Mouse (Mus musculus): ENCODE measurements around the gene Ccdc71. TPM values are rescaled to one million over a fixed set of nuclear protein-coding genes. Genes with fewer than 3 reads are reported as not detected.

Gene Ccdc71
- 26.7 to 37.4 TPM (median 30.9 TPM) in 4 replicates for total RNA-seq (2023; ENCODE audit: inconsistent age)

DNA sequence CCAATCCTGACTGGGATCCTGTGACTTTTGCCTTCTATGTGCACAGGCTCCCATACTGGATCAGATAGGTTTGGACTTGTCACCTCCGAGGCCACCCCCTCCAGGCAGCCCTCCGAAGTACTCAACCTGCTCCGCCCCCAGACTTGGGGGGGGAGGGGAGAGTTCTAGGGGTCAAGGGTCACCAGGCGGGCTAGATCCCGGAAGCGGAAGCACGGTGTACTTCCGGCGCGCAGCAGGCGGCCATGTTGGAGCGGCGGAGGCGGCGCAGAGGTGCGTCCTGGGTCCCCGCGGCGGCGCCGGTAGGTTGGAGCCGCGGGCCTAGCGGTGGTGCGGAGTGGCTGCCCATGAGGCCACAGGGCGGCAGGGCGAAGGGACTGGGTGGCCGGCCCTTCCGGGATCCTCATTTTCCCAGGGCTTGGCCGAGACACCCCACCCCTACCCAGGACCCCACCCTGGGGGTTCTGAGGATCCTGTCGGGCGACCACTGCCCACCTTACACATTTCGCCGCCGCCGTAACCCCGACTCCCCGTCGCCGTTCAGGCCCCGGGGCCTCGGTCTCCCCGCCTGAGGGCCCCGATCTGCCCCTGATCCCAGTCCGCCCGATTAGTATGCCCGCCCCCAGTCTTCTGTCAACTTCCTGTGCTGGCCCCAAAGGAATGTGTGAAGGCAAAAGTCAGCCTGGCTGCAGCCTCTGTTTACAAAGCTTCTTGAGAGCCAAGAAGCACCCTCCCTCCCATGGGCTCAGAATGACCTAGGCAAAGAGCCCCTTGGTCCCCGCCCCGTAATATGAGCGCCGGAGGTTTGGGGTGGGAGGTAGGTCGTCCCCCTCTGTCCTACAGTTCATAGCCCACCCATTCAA lies at the start of gene Ccdc71:
Gene Ccdc71, plus strand, starts transcription at position 209 of the 860 bp plus-strand sequence.

DNA sequence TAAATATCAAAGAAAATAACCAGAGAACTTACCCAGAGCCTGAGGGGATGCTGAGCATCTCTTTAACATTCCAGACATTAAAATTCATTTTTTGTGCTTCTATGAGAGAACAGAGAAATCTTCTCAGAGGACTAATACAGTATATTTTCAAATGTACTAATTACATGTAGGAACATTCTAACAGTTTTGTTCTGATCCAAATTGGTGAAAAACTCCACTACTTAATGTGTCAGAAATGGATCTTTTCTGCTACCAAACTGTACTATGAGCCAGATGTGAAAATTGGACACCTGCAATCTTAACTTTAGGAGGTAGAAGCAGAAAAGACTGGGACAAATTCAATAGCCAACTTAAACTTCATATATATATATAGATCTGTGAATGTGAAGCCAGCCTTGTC lies 31.9 kb upstream of the Ccdc71 start, which contains the start of gene Ccdc36:
Gene Ccdc36, minus strand, starts transcription at position 101 of the 400 bp plus-strand sequence.

DNA sequence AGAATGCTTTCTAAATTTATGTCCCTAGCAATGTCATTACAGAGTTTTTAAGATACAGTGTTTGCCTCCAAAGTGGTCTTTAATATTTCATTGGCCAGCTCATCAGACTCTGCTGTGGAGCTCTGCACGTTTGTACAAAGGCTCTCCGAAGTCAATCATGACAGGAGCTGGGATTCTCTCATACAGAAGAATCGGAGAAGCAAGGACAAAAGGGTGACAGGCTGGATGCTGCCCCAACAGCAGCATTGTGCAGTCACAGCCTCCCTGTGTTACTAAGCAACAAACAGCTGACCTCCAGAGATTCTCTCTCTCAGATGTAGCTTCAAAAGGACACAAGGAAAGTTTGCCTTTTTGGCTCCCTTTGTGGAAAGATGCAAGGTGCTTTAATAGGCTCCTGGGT lies 24.1 kb upstream of the Ccdc71 start, which contains the start of gene BC048562:
Gene BC048562, plus strand, starts transcription at position 301 of the 400 bp plus-strand sequence.

DNA sequence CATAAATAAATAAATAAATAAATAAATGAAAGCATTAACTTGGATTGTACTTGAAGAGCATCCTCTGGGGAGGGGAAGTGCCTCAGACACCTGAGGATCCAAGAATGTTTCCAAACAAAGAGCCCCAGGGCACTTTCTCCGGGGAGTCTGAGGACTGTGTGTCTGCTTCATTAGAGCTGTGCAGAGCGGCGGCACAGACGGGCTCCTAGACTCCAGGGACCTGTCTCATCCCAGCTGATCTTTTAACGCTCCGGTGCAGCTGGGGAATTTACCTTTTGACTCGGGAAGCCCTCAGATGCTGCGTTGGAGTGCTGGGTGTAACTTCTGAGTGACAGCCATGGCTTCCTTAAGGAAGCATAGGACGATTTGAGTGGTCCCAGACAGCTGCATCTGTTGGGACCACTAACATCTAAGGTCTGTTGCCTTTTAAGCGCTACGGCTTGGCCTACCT lies 879 bp downstream of the Ccdc71 start, which contains the start of gene Klhdc8b:
Gene Klhdc8b, minus strand, starts transcription at position 401 of the 451 bp plus-strand sequence.

DNA sequence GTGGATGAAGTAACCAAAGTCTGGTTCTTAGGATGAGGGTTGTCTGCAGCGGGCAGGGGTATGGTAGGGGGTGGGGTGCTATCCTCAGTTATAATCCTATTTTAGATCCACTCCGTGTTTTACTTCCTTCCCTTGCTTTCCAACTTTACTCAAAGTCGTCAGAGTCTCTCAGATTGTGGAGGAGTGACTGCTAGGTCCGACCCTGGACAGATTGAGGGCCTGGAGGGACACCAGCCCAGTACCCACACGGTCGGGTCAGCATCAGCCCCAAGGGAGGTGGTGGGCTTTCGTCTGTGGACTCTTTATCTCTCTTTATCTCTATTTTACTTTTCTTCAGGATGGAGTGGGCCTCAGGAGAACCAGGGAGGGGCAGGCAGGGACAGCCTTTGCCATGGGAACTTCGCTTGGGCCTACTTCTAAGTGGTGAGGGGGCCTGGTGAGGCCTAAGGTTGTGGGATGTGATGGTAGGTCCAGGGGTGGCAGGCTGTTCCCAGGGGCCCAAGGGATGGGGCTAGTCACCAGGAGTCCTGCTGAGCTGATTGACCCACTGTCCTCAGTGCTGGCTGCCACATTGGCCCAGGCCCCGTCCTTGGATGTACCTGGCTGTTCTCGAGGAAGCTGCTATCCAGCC lies 19.5 kb downstream of the Ccdc71 start, which contains the start of gene Lamb2:
Gene Lamb2, plus strand, starts transcription at position 16 of the 631 bp plus-strand sequence.

DNA sequence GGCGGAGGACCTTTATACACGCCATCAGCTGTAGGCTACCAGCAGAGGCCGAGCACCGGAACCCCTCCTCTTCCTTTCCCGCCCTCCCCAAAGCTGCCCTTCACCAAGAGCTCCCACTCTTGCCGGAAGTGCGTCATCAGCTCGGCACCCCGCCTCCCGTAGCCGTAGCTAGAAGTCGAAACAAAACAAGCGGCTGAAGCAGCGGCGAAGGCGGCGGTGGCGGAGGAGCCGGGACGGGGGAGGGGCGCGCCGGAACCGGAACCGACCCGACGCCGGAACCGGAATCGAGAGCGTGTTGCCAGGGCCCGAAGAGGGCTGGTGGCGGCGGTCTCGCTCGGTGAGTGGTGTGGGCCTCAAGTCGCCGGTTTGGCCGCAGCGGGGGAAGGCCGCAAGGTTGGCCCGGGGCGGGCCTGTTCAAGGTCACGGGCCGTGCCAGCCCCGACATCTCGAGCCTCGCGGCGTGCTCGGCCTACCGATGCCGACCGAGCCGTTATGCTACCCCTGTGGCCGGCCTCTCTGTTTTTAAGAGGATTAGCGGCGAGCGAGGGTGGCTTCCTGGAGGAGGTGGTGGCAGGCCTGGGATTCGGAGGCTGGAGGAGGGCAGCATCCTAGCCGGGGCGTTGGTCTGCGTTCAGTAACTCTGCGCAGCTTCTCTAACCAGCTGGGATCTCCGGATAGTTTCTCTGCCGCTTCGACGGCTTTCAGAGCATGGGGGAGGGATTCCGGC lies 30.4 kb downstream of the Ccdc71 start, which contains the start of gene Usp19:
Gene Usp19, plus strand, starts transcription at position 44 of the 727 bp plus-strand sequence.

DNA sequence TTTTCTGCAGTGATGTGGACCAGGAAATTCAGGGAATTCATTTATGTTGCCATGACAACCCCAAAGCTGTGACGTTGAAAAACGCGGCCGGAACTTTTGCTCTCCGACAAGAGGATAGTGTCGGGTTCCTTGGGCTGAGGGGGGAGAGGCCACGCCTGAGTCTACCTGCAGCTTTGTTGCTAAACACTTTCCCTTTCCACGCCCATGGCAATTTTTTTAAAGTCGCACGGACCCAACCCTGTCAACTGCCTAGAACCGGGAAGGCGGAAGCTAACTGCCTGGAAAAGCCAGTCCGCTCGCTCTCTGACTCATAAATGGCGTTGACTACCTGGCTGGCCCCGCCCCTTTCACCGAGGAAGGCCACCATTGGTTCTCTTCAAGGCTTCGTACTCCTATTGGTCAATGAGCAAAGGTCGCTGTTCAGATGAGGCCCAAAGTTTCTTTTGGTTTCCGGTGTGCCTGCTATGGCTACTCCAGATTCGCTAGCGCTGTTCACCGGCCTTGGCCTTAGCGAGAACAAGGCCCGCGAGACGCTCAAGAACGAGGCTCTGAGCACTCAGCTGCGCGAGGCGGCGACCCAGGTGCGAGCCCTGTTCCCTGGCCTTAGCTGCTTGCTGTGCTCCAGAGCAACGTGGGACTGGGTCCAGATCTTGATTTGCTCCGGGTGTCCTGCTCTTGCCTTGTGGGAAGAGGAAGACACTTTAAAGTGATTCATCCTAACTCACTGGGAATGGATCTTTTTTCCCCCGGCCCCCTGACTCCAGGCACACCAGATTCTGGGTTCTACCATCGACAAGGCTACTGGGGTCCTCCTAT lies 47.5 kb downstream of the Ccdc71 start, which contains the start of gene Qars:
Gene Qars, plus strand, starts transcription at position 88 of the 816 bp plus-strand sequence.

Other genes starting within 250 kb of the Ccdc71 start
- 21.2 to 24.3 TPM (median 22.8 TPM) in 4 replicates for gene Dag1, start 196.6 kb upstream of the Ccdc71 start, total RNA-seq (2023; ENCODE audit: inconsistent age)
- gene Nicn1, start 170.1 kb upstream of the Ccdc71 start, total RNA-seq (2023; ENCODE audit: inconsistent age): 6.8 to 8.9 TPM (median 8.2 TPM) in 4 replicates
- gene Amt, start 163.7 kb upstream of the Ccdc71 start, total RNA-seq (2023; ENCODE audit: inconsistent age): 1.9 to 3.7 TPM (median 3.2 TPM) in 4 replicates
- gene Rhoa, start 154.4 kb upstream of the Ccdc71 start, total RNA-seq (2023; ENCODE audit: inconsistent age): 469 to 484 TPM (median 479 TPM) in 4 replicates
- 9.0 to 13.3 TPM (median 11.3 TPM) in 4 replicates for gene Tcta, start 154.4 kb upstream of the Ccdc71 start, total RNA-seq (2023; ENCODE audit: inconsistent age)
- 326 to 331 TPM (median 330 TPM) in 4 replicates for gene Gpx1, start 121.6 kb upstream of the Ccdc71 start, total RNA-seq (2023; ENCODE audit: inconsistent age)
- 170 to 178 TPM (median 173 TPM) in 4 replicates for gene Usp4, start 112.7 kb upstream of the Ccdc71 start, total RNA-seq (2023; ENCODE audit: inconsistent age)
- gene 1700102P08Rik, start 67.7 kb upstream of the Ccdc71 start, total RNA-seq (2023; ENCODE audit: inconsistent age): 5.1 to 8.1 TPM (median 5.3 TPM) in 4 replicates
- gene Ccdc36, start 32.0 kb upstream of the Ccdc71 start, total RNA-seq (2023; ENCODE audit: inconsistent age): not detected in 4 replicates
- not detected in 4 replicates for gene BC048562, start 24.0 kb upstream of the Ccdc71 start, total RNA-seq (2023; ENCODE audit: inconsistent age)
- gene Klhdc8b, start 1.1 kb downstream of the Ccdc71 start, total RNA-seq (2023; ENCODE audit: inconsistent age): 2.2 to 5.0 TPM (median 4.3 TPM) in 4 replicates
- gene Lamb2, start 19.2 kb downstream of the Ccdc71 start, total RNA-seq (2023; ENCODE audit: inconsistent age): 0.27 to 0.93 TPM (median 0.32 TPM) in 3 of 4 replicates, not detected in the other
- 286 to 324 TPM (median 289 TPM) in 4 replicates for gene Usp19, start 30.1 kb downstream of the Ccdc71 start, total RNA-seq (2023; ENCODE audit: inconsistent age)
- gene Qars, start 47.2 kb downstream of the Ccdc71 start, total RNA-seq (2023; ENCODE audit: inconsistent age): 184 to 210 TPM (median 200 TPM) in 4 replicates
- 213 to 222 TPM (median 216 TPM) in 4 replicates for gene Qrich1, start 56.3 kb downstream of the Ccdc71 start, total RNA-seq (2023; ENCODE audit: inconsistent age)
- 190 to 206 TPM (median 192 TPM) in 4 replicates for gene Impdh2, start 99.8 kb downstream of the Ccdc71 start, total RNA-seq (2023; ENCODE audit: inconsistent age)
- 26.7 to 34.9 TPM (median 34.0 TPM) in 4 replicates for gene Ndufaf3, start 106.9 kb downstream of the Ccdc71 start, total RNA-seq (2023; ENCODE audit: inconsistent age)
- gene Dalrd3, start 109.4 kb downstream of the Ccdc71 start, total RNA-seq (2023; ENCODE audit: inconsistent age): 93.0 to 123 TPM (median 103 TPM) in 4 replicates
- 40.0 to 43.3 TPM (median 41.3 TPM) in 4 replicates for gene Wdr6, start 118.2 kb downstream of the Ccdc71 start, total RNA-seq (2023; ENCODE audit: inconsistent age)
- gene P4htm, start 137.1 kb downstream of the Ccdc71 start, total RNA-seq (2023; ENCODE audit: inconsistent age): 4.6 to 7.5 TPM (median 5.5 TPM) in 4 replicates
- 146 to 163 TPM (median 155 TPM) in 4 replicates for gene Arih2, start 188.9 kb downstream of the Ccdc71 start, total RNA-seq (2023; ENCODE audit: inconsistent age)
- 14.4 to 21.3 TPM (median 19.8 TPM) in 4 replicates for gene Slc25a20, start 201.6 kb downstream of the Ccdc71 start, total RNA-seq (2023; ENCODE audit: inconsistent age)
- 8.5 to 10.4 TPM (median 9.6 TPM) in 4 replicates for gene Prkar2a, start 228.8 kb downstream of the Ccdc71 start, total RNA-seq (2023; ENCODE audit: inconsistent age)